8 mouse cellular contexts compared by ENCODE assay signal in genomic region chr12:86896921-86897512, GRCm38 (mm10). TPM values are rescaled to one million over a fixed set of nuclear protein-coding genes. Genes with fewer than 3 reads are reported as not detected.
DNase-seq lines count a peak whose midpoint lies in the region; ATAC-seq and TF ChIP-seq lines count a peak whose summit lies in the region.

No protein-coding gene starts in this region.

- DNase-seq in spleen, adult 2 months (ENCODE audit: low read depth in 1 of 2, low spot score in 2 of 2) = no peak
- DNase-seq in spleen, adult 12 weeks (ENCODE audit: low spot score) = no peak
- DNase-seq in urinary bladder, postnatal 4 days (ENCODE audit: low spot score in 2 of 2) = no peak
- no peak for DNase-seq in layer of hippocampus, postnatal 36 days

- no peak for ATAC-seq in embryonic facial prominence, embryonic 15.5 days (ENCODE audit: insufficient number of reproducible peaks, low FRiP score, low TSS enrichment, low read depth)
- ATAC-seq in hindbrain, embryonic 12.5 days (ENCODE audit: low FRiP score) = no peak
- ATAC-seq in liver, embryonic 12.5 days = no peak

- H3K4me1 ChIP-seq in spleen, adult 2 months (ENCODE audit: control insufficient read depth, insufficient read depth, insufficient read length) = peaks cover 35% of the 10 kb centered on the region
- H3K4me1 ChIP-seq in embryonic facial prominence, embryonic 15.5 days = peaks cover 83% of the 10 kb centered on the region
- H3K4me1 ChIP-seq in hindbrain, embryonic 12.5 days = peaks cover 74% of the 10 kb centered on the region
- H3K4me1 ChIP-seq in liver, embryonic 12.5 days = peaks cover 64% of the 10 kb centered on the region
- peaks cover 51% of the 10 kb centered on the region for H3K4me1 ChIP-seq in olfactory bulb, adult 2 months (ENCODE audit: control insufficient read depth, insufficient read depth, low read length)

- no peaks in the 10 kb centered on the region for H3K36me3 ChIP-seq in spleen, adult 2 months (ENCODE audit: control insufficient read depth, insufficient read depth, low read length)
- no peaks in the 10 kb centered on the region for H3K36me3 ChIP-seq in embryonic facial prominence, embryonic 15.5 days
- no peaks in the 10 kb centered on the region for H3K36me3 ChIP-seq in hindbrain, embryonic 12.5 days
- H3K36me3 ChIP-seq in liver, embryonic 12.5 days = no peaks in the 10 kb centered on the region

- 15% methylated on average over 7 of the region's 7 CpGs for WGBS in spleen, adult 2 months
- 14% methylated on average over 7 of the region's 7 CpGs for WGBS in embryonic facial prominence, embryonic 15.5 days
- 22% methylated on average over 7 of the region's 7 CpGs for WGBS in hindbrain, embryonic 12.5 days
- WGBS in liver, embryonic 12.5 days (ENCODE audit: insufficient replicate concordance) = 36% methylated on average over 7 of the region's 7 CpGs
- WGBS in olfactory bulb, adult 2 months = under 1% methylated on average over 7 of the region's 7 CpGs

- no peak for TF ChIP-seq POLR2A in spleen, adult 2 months (IDR thresholded peaks at IDR 0.05; ENCODE audit: low read depth, low read length)
- TF ChIP-seq POLR2A in olfactory bulb, adult 2 months (IDR thresholded peaks at IDR 0.05; ENCODE audit: insufficient read depth, low read depth, low read length) = no peak

- TF ChIP-seq CTCF in spleen, adult 2 months (IDR thresholded peaks at IDR 0.05; ENCODE audit: extremely low read depth, insufficient read depth, insufficient read length, insufficient replicate concordance) = no peak
- TF ChIP-seq CTCF in olfactory bulb, adult 2 months (IDR thresholded peaks at IDR 0.05; ENCODE audit: insufficient read depth, low read depth, low read length) = no peak

- peak overlapping the region; percentile 58 for H3K27ac ChIP-seq in spleen, adult 2 months (ENCODE audit: insufficient read depth, low read length)
- H3K27ac ChIP-seq in embryonic facial prominence, embryonic 15.5 days (replicated peaks) = peak overlapping the region; percentile 99
- H3K27ac ChIP-seq in hindbrain, embryonic 12.5 days = peak overlapping the region; percentile 99
- H3K27ac ChIP-seq in liver, embryonic 12.5 days = 0 out of 2 replicates have a peak overlapping the region, but pooled peaks have one; percentile 37
- peak overlapping the region; percentile 100 for H3K27ac ChIP-seq in olfactory bulb, adult 2 months (ENCODE audit: insufficient read depth, low read depth, low read length)

- no peaks in the 10 kb centered on the region for H3K27me3 ChIP-seq in spleen, adult 2 months (ENCODE audit: control insufficient read depth, insufficient read depth, low read length)
- no peaks in the 10 kb centered on the region for H3K27me3 ChIP-seq in embryonic facial prominence, embryonic 15.5 days
- H3K27me3 ChIP-seq in hindbrain, embryonic 12.5 days = no peaks in the 10 kb centered on the region
- H3K27me3 ChIP-seq in liver, embryonic 12.5 days (replicated peaks) = peaks cover 5% of the 10 kb centered on the region

- no peak overlapping the region for H3K4me3 ChIP-seq in spleen, adult 2 months (ENCODE audit: extremely low read depth, insufficient read depth, insufficient read length)
- no peak overlapping the region for H3K4me3 ChIP-seq in embryonic facial prominence, embryonic 15.5 days (replicated peaks)
- H3K4me3 ChIP-seq in hindbrain, embryonic 12.5 days = no peak overlapping the region
- H3K4me3 ChIP-seq in liver, embryonic 12.5 days = no peak overlapping the region
- H3K4me3 ChIP-seq in olfactory bulb, adult 2 months (ENCODE audit: insufficient read depth, low read depth, low read length) = 0 out of 2 replicates have a peak overlapping the region, but pooled peaks have one; percentile 9

- H3K4me2 ChIP-seq in embryonic facial prominence, embryonic 15.5 days (replicated peaks) = peak overlapping the region; percentile 27
- peak overlapping the region; percentile 64 for H3K4me2 ChIP-seq in hindbrain, embryonic 12.5 days (replicated peaks)
- no peak overlapping the region for H3K4me2 ChIP-seq in liver, embryonic 12.5 days

- H3K9ac ChIP-seq in embryonic facial prominence, embryonic 15.5 days = 0 out of 2 replicates have a peak overlapping the region, but pooled peaks have one; percentile 9
- peak overlapping the region; percentile 44 for H3K9ac ChIP-seq in hindbrain, embryonic 12.5 days
- H3K9ac ChIP-seq in liver, embryonic 12.5 days = 0 out of 2 replicates have a peak overlapping the region, but pooled peaks have one; percentile 10

- no peaks in the 10 kb centered on the region for H3K9me3 ChIP-seq in embryonic facial prominence, embryonic 15.5 days (replicated peaks)
- no peaks in the 10 kb centered on the region for H3K9me3 ChIP-seq in hindbrain, embryonic 12.5 days (replicated peaks)
- H3K9me3 ChIP-seq in liver, embryonic 12.5 days (replicated peaks) = no peaks in the 10 kb centered on the region

RNA-seq across cellular contexts. Expression of gene Irf2bpl, which starts 12.4 kb away (rescaled TPM):
- 33.2 and 50.3 TPM in 2 replicates for polyA plus RNA-seq in spleen, adult 2 months (2012; rRNA removed)
- 45.2 and 50.6 TPM in 2 replicates for polyA plus RNA-seq in embryonic facial prominence, embryonic 15.5 days (2015; fragmentation: Nextera tagmentation; extraction: Ambion mirVana)
- 75.9 and 86.3 TPM in 2 replicates for polyA plus RNA-seq in hindbrain, embryonic 12.5 days (2016; fragmentation: Nextera tagmentation; extraction: Ambion mirVana)
- polyA plus RNA-seq in liver, embryonic 12.5 days (2016; fragmentation: Nextera tagmentation; extraction: Ambion mirVana) = 6.7 and 7.7 TPM in 2 replicates
- polyA plus RNA-seq in olfactory bulb, adult 2 months (2012; ENCODE audit: insufficient read depth, insufficient read length, low replicate concordance, missing spikeins) = not detected in 2 replicates
- 10 to 100 TPM; 68.3 to 69.5 TPM for total RNA-seq in layer of hippocampus, postnatal 36 days (2021)

RNA-seq across cellular contexts. Expression of gene Cipc, which starts 49.8 kb away (rescaled TPM):
- 24.2 and 31.1 TPM in 2 replicates for polyA plus RNA-seq in spleen, adult 2 months (2012; rRNA removed)
- polyA plus RNA-seq in embryonic facial prominence, embryonic 15.5 days (2015; fragmentation: Nextera tagmentation; extraction: Ambion mirVana) = 20.3 and 23.2 TPM in 2 replicates
- polyA plus RNA-seq in hindbrain, embryonic 12.5 days (2016; fragmentation: Nextera tagmentation; extraction: Ambion mirVana) = 41.1 and 46.9 TPM in 2 replicates
- polyA plus RNA-seq in liver, embryonic 12.5 days (2016; fragmentation: Nextera tagmentation; extraction: Ambion mirVana) = 18.0 and 19.2 TPM in 2 replicates
- polyA plus RNA-seq in olfactory bulb, adult 2 months (2012; ENCODE audit: insufficient read depth, insufficient read length, low replicate concordance, missing spikeins) = 112 TPM in 1 of 2 replicates, not detected in the other
- 10 to 100 TPM; 66.6 to 72.9 TPM for total RNA-seq in layer of hippocampus, postnatal 36 days (2021)

Comparison
In these comparisons a context has a peak if more than half of its experiments do, and no peak if none do; other contexts are left out.
1. H3K27ac ChIP-seq: peak in every context shown above with its lines; median percentile 100 in olfactory bulb, adult 2 months; 99 in embryonic facial prominence, embryonic 15.5 days; 99 in hindbrain, embryonic 12.5 days; 58 in spleen, adult 2 months; 37 in liver, embryonic 12.5 days.